Mouse (Mus musculus) spleen, embryonic (tissue): ENCODE results near the gene Actg2.
"Not testable (repeated sequence)": the region's sequence is repeated elsewhere in the genome, so short reads cannot be mapped to it uniquely, and the experiment has no call there.

Experiments
- CTCF ChIA-PET: fragments of 350-600 bp; sonication (Branson Sonifier 250); formaldehyde crosslinking; loops from one replicate; lab custom pipeline; 2022; lab: Charles Lee

Gene Actg2

DNA sequence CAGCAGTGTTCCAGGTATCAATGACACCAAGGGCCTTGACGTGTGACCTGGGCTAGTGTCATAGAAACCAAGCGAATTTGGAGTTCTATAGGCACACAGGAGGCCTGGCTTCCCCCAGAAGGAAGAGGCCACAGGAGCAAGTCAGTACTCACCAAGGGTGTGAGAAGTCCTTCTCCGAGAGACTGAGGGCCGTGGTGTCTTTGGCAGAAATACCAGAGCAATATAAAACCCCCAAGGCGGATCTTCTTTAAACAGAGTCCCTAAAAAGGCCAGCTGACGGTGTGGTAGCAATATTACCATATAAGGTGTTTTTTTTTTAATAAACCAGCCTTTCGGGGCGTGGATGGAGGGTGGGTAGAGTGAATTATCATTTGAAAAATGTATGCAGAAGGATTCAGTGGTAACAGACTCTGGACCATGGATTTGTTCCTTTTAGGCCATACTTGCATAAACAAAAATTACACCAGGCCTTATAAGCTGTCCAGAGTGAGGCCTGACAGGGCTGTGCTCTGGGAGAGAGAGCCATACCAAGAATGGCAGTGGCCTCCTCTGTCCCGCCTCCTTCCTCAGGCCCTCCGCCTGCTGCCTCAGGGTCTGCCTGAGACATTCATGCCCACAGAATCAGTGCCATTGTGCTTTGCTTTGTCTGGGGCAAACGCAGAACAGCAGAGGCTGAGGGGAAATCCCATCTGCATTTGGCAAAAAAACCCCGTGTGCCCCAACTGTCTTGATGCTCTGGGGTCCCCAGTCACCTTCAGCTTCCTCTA lies at the start of gene Actg2:
Gene Actg2, minus strand, starts transcription at position 238 of the 767 bp plus-strand sequence.
- CTCF ChIA-PET = interaction anchor here (0.8 kb wide), 1 partner anchor 150 kb away, joined by 9 read pairs; no protein-coding TSS in a partner anchor

DNA sequence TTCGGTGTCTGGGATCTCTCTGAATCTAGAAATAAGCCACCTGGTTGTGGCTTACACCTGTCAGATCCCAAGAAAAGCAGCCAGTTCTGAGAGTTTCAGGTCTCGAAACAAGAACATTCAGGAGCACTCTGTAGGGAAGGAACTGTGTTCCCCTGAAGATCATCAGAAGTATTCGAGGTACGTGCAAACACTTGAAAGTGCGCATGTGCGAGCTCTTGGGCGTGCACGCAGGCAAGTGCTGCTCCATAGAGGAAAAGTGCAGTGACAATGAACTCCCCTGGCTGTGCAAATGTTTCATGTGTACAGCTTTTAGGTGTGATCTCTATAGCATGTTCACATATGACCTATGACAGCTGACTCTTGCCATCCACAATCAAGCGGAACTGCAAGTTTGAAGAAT lies 49.3 kb upstream of the Actg2 start:
- CTCF ChIA-PET = not testable (repeated sequence)

DNA sequence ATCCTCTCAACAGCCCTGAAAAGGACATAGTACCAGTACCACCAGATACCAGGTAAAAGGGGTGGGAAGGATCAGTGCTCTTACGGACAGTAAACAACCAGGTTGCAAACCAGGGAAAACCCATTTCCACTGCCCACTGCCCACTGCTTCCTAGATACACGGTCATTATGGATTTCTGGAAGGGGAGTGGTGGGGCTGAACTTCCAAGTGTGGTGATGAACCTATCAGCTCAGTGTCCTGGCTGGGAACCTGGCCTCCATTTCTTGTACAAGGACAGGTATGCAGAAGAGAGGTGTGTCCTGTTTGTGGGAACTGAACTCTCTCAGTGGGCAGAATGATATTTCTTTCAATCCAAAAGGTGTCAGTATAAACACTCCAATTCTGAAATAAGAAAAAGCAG lies 47.5 kb upstream of the Actg2 start:
- CTCF ChIA-PET = interaction anchor here (0.6 kb wide), 1 partner anchor 222 kb away, joined by 4 read pairs; no protein-coding TSS in a partner anchor

DNA sequence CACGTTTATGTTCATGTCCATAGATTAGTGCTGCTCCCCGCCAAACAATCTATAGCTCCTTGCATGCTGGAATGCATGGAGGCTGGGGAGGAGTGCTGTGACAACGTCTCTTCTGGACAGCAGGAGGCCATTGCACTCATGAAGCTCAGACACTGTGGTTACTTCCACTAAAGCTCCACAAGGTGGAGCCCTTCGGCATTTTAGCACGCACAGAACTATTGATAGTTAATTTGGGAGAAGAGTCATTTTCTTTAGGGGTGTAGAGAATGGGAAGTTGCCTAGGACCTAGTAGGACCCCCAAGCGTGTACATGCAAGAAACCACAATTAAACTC lies 46.8 kb upstream of the Actg2 start:
- CTCF ChIA-PET = interaction anchor here (0.6 kb wide), 1 partner anchor 222 kb away, joined by 4 read pairs; no protein-coding TSS in a partner anchor

DNA sequence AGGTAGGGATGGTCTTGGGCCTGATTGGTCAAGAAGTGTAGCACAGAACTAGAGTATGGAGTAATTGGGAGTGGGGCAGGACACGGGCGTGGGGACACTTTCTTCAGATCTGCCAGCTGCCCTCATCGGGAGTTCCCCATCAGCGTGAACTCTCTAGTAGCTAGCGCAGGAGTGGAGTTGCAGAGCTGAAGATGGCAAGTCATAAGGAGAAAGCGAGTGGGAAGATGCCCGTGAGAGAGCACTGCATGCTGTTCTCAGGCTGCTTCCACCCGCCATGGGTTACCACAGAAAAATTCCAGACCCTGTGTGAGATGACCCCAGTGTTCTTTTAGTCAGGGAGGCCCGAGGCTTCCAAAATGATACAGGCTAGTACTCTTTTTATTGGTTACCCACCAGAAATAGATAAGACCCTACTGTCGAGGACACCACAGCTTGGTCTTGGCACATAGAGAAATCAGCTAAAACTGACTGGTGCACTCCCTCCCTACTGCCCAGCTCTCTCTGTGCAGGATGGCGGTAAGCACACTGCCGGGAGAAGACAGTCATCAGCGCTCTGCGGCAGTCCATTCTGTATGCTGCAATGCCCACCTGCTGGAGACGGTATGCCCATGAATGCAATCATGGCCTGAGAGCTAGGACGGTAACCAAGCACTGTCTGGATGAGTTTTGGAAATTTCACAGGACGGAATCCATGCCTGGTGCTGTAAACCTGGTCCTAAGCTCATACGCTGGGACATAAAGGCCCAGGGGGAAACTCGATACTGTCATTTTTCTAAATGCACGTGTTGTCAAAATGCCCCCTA lies 46.3 kb upstream of the Actg2 start:
- CTCF ChIA-PET = no interaction called here

DNA sequence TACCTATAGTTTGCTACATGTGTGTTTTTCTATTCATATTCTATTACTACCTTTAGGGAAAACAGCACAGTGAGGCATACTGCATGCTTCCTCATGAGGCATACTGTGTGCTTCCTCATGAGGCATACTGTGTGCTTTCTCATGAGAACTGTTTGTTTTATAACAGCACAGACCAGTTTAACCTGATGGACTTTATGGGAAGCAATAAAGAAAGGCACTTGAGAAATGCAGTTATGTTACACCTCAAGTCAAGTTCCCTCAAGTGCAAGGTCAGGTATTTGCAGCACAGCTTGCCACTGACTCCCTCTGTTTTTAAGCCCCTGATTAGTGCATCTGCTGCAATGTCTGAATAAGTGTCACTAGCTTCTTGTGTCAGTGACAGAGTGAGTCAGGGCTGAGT lies 41.5 kb upstream of the Actg2 start:
- CTCF ChIA-PET = interaction anchor here (0.5 kb wide), 1 partner anchor 23 kb away, joined by 4 read pairs; no protein-coding TSS in a partner anchor

DNA sequence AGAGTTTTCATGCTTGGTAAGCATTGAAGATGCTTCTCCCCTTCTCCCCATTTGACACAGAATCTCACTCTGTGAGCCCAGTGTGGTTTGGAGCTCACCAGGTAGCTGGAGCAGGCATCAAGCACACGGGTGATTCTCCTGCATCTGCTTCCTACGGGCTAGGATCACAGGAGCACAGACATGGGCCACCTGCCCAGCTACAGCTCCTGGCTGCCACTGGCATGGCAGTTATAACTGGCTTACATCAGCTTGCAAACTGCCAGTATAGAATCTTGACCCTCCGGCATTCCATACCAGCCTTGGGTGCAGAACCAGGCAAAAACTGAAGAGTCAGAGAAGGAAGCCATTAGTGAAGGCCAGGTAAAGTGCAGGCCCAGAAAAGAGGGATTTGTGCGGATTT lies 39.5 kb upstream of the Actg2 start:
- CTCF ChIA-PET = no interaction called here

DNA sequence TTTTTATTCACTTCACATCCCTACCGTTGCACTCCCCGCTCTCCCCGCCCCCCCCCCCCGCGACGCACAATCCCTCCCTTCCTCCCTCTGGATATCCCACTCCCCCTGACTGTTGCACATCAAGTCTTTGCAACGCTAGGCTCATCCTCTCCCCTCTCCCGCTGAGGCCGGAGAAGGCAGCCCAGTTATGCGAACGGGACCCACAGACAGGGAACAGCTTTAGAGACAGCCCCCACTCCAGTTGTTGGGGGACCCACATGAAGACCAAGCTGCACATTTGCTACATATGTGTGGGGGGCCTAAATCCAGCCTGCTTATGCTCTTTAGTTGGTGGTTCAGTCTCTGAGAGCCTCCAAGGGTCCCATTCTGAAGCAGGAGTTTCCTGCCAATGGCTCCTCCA lies 36.6 kb upstream of the Actg2 start, which contains the start of gene Stambp:
Gene Stambp, minus strand, starts transcription at position 59 of the 400 bp plus-strand sequence.
- CTCF ChIA-PET = interaction anchor here (0.6 kb wide), 2 partner anchors 415 to 1820 kb away, joined by 3 to 7 read pairs; no protein-coding TSS in a partner anchor

DNA sequence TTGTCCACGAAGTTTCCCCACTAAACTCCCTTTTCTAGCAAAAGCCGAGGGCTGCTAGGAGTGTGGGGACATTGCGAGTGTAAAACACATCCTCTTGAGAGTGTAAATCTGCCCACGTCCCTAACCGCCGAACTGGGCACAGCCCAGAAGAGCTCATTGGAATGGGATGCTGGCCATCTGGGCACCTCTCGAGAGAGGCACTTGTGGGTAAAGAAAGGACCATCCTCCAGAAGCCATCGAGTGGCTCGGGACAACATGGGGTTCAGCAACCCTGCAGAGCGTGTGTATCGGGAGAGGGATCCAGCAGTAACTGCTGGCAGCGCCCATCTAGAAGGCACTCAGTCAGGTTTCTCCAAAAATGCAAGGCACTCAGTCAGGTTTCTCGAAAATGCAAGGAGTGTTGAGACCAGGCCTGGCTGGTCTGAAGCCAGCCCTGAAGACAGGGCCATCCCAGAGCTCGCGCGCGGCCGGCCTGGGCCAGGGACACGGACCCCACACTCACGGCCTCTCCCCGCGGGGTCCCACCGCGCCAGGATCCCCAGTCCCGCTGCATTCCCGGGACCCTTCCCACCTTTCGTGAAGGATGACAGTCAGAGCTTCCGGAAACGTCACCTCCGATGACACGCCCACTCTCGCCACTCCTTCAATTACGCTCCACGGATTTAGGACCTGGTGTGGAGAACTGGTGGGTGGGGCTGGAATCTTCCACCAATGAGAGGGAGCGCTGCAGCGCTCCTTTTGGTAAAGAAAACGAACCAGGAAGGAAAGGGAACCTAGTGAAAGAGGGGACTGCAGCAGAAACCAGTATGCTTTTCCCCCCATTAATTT lies 36.0 kb upstream of the Actg2 start:
- CTCF ChIA-PET = interaction anchor here (0.6 kb wide), 2 partner anchors 415 to 1821 kb away, joined by 3 to 7 read pairs; no protein-coding TSS in a partner anchor

DNA sequence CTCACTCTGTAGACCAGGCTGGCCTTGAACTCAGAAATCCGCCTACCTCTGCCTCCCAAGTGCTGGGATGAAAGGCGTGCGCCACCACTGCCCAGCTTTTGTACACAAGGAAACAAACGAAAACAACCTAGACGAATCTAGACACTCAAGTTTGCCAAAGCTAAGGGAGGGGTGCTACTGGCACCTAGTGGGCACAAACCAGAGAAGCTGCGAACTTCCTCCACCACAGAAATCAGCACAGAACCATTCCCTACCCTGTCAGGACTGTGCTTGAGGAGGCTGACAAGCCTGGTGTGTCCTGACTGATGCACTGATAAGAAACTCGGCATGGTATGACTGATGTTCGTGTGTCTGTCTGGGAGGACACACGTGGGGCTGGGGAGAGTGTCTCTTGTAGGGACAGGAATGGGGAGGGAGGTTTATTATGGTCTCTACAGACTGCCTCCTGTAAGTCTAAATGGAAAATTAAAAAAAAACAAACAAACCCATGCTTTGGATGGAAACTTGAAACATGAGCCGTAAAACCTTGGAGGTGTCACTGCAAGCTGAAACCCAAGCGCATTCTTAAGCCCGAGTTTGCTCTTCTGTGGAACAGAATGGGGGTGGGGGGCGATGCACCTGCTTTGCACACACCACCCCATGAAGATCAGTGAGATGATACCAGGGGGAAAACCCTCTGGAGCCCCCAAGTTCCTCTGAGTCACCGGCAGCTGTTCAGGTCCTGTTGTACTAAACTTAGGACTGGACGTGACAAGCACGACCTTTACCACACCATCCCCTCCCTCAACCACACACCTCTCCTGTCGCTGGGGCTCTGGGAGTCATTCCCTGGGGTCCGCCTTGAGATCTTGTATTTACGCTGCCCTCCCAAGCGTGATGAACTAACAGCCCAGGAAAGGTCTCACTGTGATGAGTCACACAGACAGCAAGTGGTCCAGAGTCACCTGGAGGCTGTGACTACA lies 33.1 kb upstream of the Actg2 start:
- CTCF ChIA-PET = interaction anchor here (0.7 kb wide), 1 partner anchor 395 kb away, joined by 3 read pairs; no protein-coding TSS in a partner anchor

DNA sequence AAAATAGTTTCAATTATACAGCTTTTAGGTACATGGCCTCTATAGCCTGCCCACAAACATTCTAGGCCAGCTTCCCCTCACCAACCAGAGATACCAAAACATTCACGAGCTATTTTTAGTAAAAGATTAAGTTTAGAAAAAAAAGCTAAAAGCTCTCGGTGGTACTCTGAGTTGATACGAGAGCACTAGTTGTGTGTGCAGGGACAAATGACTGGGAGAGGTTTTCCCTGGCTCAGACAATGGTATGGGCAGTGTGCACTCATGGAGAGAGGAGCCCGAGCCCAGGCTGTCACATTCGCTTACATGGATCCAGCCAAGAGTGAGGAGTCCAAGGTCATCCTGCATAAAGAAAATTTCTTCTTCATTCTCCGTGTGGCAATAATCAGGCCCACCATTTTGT lies 19.9 kb upstream of the Actg2 start:
- CTCF ChIA-PET = no interaction called here

DNA sequence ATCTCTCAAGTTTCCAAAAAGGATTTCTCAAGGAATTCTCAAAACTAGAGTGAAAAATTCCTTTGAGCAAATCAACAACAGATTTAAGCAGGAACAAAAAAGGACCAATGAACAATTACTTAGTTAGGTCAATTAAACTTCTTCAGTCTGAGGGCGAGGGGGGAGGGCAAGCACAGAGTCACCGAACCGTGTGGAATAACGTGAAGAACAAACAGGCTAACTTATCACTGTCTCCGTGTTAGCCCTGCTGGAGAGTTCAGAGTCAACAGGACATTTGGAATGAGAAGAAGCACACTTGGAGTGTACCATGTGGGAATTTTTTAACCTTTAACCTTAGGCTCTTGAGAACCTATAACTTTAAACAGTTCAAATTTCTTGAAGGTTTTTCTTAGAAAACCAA lies 12.3 kb upstream of the Actg2 start:
- CTCF ChIA-PET = no interaction called here

DNA sequence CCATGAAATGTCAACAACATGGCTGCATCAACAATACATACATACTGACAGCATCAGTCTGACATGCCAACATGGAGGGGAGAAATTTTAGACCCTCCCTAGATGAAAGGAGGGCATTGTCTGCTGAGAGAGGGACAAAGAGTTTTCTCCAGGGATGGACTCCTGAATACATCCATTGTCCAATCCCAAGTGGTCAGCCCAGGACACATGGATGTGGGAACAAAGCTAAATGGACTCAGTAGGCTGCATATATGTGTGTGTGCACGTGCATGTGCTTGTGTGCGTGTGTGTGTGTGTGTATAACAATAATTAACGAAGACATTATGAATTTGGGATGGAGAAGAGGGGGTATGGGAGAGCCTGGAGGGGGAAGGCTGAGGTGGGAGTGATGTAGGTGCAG lies 9.7 kb upstream of the Actg2 start:
- CTCF ChIA-PET = no interaction called here

DNA sequence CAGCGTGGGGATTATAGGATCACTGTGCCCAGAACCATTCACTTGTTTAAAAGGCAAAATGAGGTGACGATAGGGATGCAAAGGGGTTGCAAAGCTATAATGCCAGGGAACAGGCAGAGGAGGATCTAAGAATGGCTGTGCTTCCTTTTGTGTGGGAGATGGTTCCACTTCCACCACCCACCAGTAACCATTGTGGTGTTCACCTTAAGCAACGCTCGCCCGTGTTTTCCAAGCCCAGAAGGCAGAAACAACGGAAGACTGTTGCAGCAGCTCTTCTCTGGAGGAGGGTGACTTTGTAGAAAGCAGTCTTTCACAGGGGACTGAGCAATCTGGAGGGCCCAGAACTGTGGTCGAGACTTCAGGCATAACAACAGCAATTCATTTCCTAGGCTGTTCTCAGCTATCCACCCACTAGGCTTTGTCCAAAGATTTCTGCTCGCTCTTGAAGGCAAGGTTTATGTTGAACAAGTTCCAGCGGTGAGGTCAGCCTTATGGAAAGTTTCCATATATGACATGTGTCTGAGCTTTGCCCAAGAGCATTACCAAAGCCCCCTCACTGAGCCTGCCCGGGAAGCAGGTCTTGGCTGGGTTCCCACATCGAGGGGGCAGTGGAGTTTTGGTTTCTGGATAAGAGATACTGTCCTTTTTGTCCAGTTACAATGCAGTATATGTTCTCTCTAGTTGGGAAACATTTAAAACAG lies 5.8 kb upstream of the Actg2 start:
- CTCF ChIA-PET = no interaction called here

DNA sequence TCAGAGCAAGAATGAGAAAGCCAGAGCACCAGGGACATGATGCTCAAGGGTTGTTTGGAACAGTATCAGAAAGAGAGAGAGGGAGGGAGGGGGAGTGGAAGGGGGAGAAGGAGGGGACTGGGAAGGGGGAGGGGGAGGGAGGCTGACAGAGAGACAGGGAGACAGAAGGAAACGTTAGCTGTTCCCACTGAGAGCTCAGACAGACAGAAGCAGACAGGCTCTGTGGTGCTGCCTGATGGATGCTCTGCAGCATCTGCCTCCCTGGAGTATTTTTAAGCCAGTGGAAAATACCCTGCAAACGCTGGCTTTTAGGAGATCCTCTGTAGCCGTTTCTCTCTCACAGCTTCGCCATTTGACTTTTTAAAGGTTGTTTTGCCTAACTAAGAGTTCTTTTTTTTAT lies 4.0 kb upstream of the Actg2 start:
- CTCF ChIA-PET = no interaction called here

DNA sequence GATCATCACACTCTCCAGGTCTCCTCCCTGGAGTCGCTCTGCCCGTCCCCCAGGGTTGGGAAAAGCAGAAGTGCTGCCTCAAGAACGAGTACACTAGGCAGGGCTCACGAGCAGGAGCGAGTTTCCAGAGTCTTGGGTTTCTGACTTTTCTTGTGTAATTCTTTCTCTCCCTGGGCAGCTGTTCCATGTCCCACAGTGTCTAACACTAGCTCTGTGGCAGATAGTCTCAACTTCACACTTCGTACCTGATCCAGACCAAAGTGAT lies 662 bp upstream of the Actg2 start:
- CTCF ChIA-PET = interaction anchor here (0.8 kb wide), 1 partner anchor 151 kb away, joined by 9 read pairs; no protein-coding TSS in a partner anchor

DNA sequence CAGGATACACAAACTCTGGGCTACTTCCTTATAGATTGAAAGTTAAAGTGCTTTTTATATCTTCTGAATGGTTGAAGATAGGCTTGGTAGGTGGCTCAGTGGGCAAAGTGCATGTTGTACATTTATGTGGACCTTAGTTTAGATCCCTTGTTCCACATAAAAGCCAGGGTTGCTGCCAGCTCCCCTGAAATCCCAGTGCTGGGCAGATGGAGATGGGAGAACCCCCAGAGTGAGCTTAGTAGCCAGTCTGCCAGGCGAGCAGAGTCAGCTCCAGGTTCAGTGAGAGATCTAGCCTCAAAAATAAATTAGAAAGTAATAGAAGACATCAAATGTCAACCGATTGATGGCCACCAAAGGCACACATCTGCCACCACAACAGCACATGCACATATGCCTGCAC lies 3.5 kb downstream of the Actg2 start:
- CTCF ChIA-PET = no interaction called here

DNA sequence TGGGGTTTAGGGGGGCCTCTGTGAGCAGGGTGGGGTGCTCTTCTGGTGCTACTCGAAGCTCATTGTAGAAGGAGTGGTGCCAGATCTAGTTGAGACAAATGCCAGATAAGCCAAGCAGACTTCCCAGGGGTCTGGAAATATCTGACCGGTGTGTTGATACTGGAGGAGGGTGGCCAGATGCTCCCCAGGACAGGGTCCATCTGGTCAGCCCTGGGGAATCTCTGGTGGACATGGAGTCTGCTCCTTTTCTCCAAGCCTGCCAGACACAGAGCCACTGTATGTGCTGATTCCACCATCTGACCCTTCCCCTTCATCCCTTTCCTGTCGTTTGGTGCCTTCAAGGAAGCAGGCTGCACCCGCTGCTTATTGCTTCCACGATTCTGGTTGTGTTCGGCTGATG lies 12.9 kb downstream of the Actg2 start:
- CTCF ChIA-PET = interaction anchor here (0.6 kb wide), 1 partner anchor 268 kb away, joined by 4 read pairs; no protein-coding TSS in a partner anchor

DNA sequence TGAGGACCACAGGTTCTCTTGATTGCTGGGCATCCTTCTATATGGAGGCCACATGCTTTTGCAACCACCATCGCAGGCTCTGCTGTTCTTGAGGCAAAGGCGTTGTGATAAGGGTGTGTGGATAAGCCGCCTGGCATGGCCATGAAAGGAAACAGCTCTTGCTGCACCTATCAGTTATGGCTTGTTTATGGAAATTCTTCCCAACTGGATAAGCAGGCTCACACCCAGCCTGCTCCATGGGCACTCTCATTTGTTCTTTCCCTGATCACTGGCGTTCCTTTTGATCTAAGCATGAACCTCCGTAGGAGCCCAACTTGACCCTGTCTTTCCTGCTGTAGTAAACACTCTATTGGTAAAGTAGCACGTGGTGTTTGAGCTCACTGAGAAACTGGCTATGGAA lies 14.3 kb downstream of the Actg2 start:
- CTCF ChIA-PET = no interaction called here

DNA sequence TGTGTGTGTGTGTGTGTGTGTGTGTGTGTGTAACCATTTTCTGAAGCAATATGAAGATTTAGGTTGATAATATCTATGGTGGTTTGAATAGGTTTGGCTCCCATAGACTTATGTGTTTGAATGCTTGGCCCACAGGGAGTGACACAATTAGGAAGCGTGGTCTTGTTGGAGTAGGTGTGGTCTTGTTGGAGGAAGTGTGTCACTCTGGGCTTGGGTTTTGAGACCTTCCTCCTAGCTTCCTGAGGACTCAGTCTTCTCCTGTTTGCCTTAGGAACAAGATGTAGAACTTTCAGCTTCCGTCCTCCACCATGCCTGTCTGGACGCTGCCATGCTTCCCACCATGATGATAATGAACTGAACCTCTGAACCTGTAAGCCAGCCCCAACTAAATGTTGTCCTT lies 17.4 kb downstream of the Actg2 start:
- CTCF ChIA-PET = interaction anchor here (0.6 kb wide), 1 partner anchor 109 kb away, joined by 4 read pairs; no protein-coding TSS in a partner anchor
